Mouse (Mus musculus): ENCODE results near the gene Cpn1.

Gene Cpn1

GRCm38 (mm10) chr19:43939769-43940689 lies 46.3 kb downstream of the Cpn1 start, which contains the start of gene Dnmbp:
TSS of gene Dnmbp (minus strand) at chr19:43940191.
- DNase-seq (ENCODE audit: low read depth, low spot score), result peak; percentile 66

GRCm38 (mm10) chr19:43939171-43939768 lies 47.1 kb downstream of the Cpn1 start:
- no peak for DNase-seq (ENCODE audit: low read depth, low spot score)

GRCm38 (mm10) chr19:43938355-43938754 lies 48.0 kb downstream of the Cpn1 start:
- no peak for DNase-seq (ENCODE audit: low read depth, low spot score)

- DNase-seq (ENCODE audit: low read depth, low spot score), result no peak
These were observed 55.4 kb downstream of the Cpn1 start for GRCm38 (mm10) chr19:43930926-43931325.

GRCm38 (mm10) chr19:43930366-43930765 lies 56.0 kb downstream of the Cpn1 start:
- DNase-seq (ENCODE audit: low read depth, low spot score), result peak; percentile 50

GRCm38 (mm10) chr19:43929869-43930268 lies 56.5 kb downstream of the Cpn1 start:
- no peak for DNase-seq (ENCODE audit: low read depth, low spot score)

- no peak for DNase-seq (ENCODE audit: low read depth, low spot score)
These were observed 58.4 kb downstream of the Cpn1 start for GRCm38 (mm10) chr19:43927967-43928366.

GRCm38 (mm10) chr19:43927057-43927456 lies 59.3 kb downstream of the Cpn1 start:
- DNase-seq (ENCODE audit: low read depth, low spot score), result no peak

GRCm38 (mm10) chr19:43926141-43926987 lies 60.0 kb downstream of the Cpn1 start:
- no peak for DNase-seq (ENCODE audit: low read depth, low spot score)

GRCm38 (mm10) chr19:43924361-43924760 lies 62.0 kb downstream of the Cpn1 start:
- DNase-seq (ENCODE audit: low read depth, low spot score), result peak; percentile 59

GRCm38 (mm10) chr19:43922963-43923362 lies 63.4 kb downstream of the Cpn1 start:
- peak; percentile 89 for DNase-seq (ENCODE audit: low read depth, low spot score)

GRCm38 (mm10) chr19:43921410-43921809 lies 64.9 kb downstream of the Cpn1 start:
- DNase-seq (ENCODE audit: low read depth, low spot score), result no peak

GRCm38 (mm10) chr19:43920453-43921300 lies 65.7 kb downstream of the Cpn1 start:
- DNase-seq (ENCODE audit: low read depth, low spot score), result no peak

GRCm38 (mm10) chr19:43919841-43920240 lies 66.5 kb downstream of the Cpn1 start:
- DNase-seq (ENCODE audit: low read depth, low spot score), result peak; percentile 55

- DNase-seq (ENCODE audit: low read depth, low spot score), result peak; percentile 95
These were observed 67.5 kb downstream of the Cpn1 start for GRCm38 (mm10) chr19:43918834-43919233.

GRCm38 (mm10) chr19:43917763-43918162 lies 68.6 kb downstream of the Cpn1 start:
- DNase-seq (ENCODE audit: low read depth, low spot score), result no peak

GRCm38 (mm10) chr19:43917406-43917691 lies 69.0 kb downstream of the Cpn1 start:
- DNase-seq (ENCODE audit: low read depth, low spot score), result no peak

- DNase-seq (ENCODE audit: low read depth, low spot score), result peak; percentile 85
These were observed 69.6 kb downstream of the Cpn1 start for GRCm38 (mm10) chr19:43916586-43917405.

GRCm38 (mm10) chr19:43915431-43915830 lies 70.9 kb downstream of the Cpn1 start:
- DNase-seq (ENCODE audit: low read depth, low spot score), result no peak

- no peak for DNase-seq (ENCODE audit: low read depth, low spot score)
These were observed 71.4 kb downstream of the Cpn1 start for GRCm38 (mm10) chr19:43914986-43915385.

Measured in R1 (cell line).